Mouse (Mus musculus) hindbrain, postnatal 0 days (tissue): ENCODE data around the gene Hint1. TPM values are rescaled to one million over a fixed set of nuclear protein-coding genes. Genes with fewer than 3 reads are reported as not detected.

Source experiments
- ATAC-seq: fragments of 200-750 bp; cut with Nextera tagmentation; 2 replicates; pipeline ENCODE4 v1.8.0; 2017; ENCODE audit warnings: mild to moderate bottlenecking, moderate TSS enrichment, moderate library complexity
- DNase-seq: peaks from one replicate; pipeline ENCODE4 v3.0.0-alpha.2; 2015; ENCODE audit warnings: low spot score
- H3K27ac ChIP-seq: fragments of 300-500 bp; sonication (generic); 2 replicates; pipeline ENCODE4 v1.5.1; 2014; ENCODE audit warnings: mild to moderate bottlenecking
- H3K27me3 ChIP-seq: fragments of 300-500 bp; sonication (generic); 2 replicates; pipeline ENCODE4 v1.6.1; 2014; ENCODE audit warnings: low read length, mixed read lengths; ENCODE audit not compliant: insufficient read depth
- H3K36me3 ChIP-seq: fragments of 300-500 bp; sonication (generic); 2 replicates; pipeline ENCODE4 v1.6.1; 2014; ENCODE audit warnings: low read length, mixed read lengths; ENCODE audit not compliant: insufficient read depth
- H3K4me1 ChIP-seq: fragments of 300-500 bp; sonication (generic); 2 replicates; pipeline ENCODE4 v1.6.1; 2014; ENCODE audit warnings: antibody characterized with exemption, low read length, mixed read lengths; ENCODE audit not compliant: insufficient read depth
- H3K4me2 ChIP-seq: fragments of 300-500 bp; sonication (generic); 2 replicates; pipeline ENCODE4 v1.6.1; 2014; ENCODE audit warnings: low read depth, mild to moderate bottlenecking, low read length, moderate library complexity, mixed read lengths
- H3K4me3 ChIP-seq: fragments of 300-500 bp; sonication (generic); 2 replicates; pipeline ENCODE4 v1.5.1; 2014; ENCODE audit warnings: low read length
- H3K9ac ChIP-seq: fragments of 300-500 bp; sonication (generic); replicated peaks from 2 replicates; pipeline ENCODE4 v1.6.1; 2014; ENCODE audit warnings: mild to moderate bottlenecking, low read length, moderate library complexity, mixed read lengths
- H3K9me3 ChIP-seq: fragments of 300-500 bp; sonication (generic); 2 replicates; pipeline ENCODE4 v1.6.1; 2016; ENCODE audit warnings: low read length, mixed read lengths
- CTCF ChIP-seq: IDR thresholded peaks from 2 replicates; pipeline ENCODE4 v1.5.1; 2016; ENCODE audit warnings: antibody characterized with exemption, control low read depth, low read depth
- WGBS: fragments of 180-500 bp; shearing (Covaris S2); extraction: QIAGEN DNeasy Blood & Tissue Kit; methylation state at CpG from one replicate; pipeline ENCODE4 v1.1.7; 2014; 5-methylcytosine and 5-hydroxymethylcytosine counted together
- polyA plus RNA-seq: library from polyadenylated mRNA; unstranded; fragments of >200 nt; fragmentation: Nextera tagmentation; extraction: Ambion mirVana; gene quantifications from 2 replicates; pipeline ENCODE4 v1.2.1, GENCODE M21; 2015
- total RNA-seq: library from RNA; depleted of rRNA; stranded (reverse); fragments of >200 nt; gene quantifications from 2 replicates; pipeline ENCODE4 v1.2.3, GENCODE M21; 2014

Hint1 gene
- total and polyA plus RNA-seq, 2 experiments from 2014 or later = 521 to 1,077 TPM

GRCm38 (mm10) chr11:54861471-54862420 lies 4.4 kb upstream of the Hint1 start:
- DNase-seq (no peak), ATAC-seq (no peak)
- Histone ChIP-seq H3K36me3 (no peaks in the 10 kb centered on the region), H3K9me3 (no peaks in the 10 kb centered on the region), H3K4me3 (0 out of 2 replicates have a peak overlapping the region, but pooled peaks have one; percentile 57), H3K27me3 (no peaks in the 10 kb centered on the region), H3K4me2 (peak overlapping the region; percentile 90; the same call in 1 of the 2 replicates), H3K4me1 (no peaks in the 10 kb centered on the region; the same call in 1 of the 2 replicates), H3K27ac (no peak overlapping the region), H3K9ac (no peak overlapping the region)
- no peak for TF ChIP-seq CTCF
- WGBS = 91% methylated on average over 5 of the region's 5 CpGs

GRCm38 (mm10) chr11:54862621-54863520 lies 3.3 kb upstream of the Hint1 start:
- Histone ChIP-seq H3K4me3 (no peak overlapping the region), H3K4me2 (no peak overlapping the region), H3K27me3 (no peaks in the 10 kb centered on the region), H3K36me3 (no peaks in the 10 kb centered on the region), H3K27ac (no peak overlapping the region), H3K9me3 (no peaks in the 10 kb centered on the region), H3K9ac (no peak overlapping the region), H3K4me1 (no peaks in the 10 kb centered on the region; the same call in 1 of the 2 replicates)
- peak; percentile 84 for TF ChIP-seq CTCF
- WGBS = 44% methylated on average over 10 of the region's 10 CpGs
- DNase-seq (peak; percentile 83), ATAC-seq (no peak)

GRCm38 (mm10) chr11:54865330-54866085 lies 675 bp upstream of the Hint1 start:
- ATAC-seq (no peak), DNase-seq (no peak)
- no peaks in the 10 kb centered on the region for H3K27me3 ChIP-seq
- H3K4me2 ChIP-seq = peak overlapping the region; percentile 60
- H3K9me3 ChIP-seq = no peaks in the 10 kb centered on the region
- H3K4me1 ChIP-seq = no peaks in the 10 kb centered on the region; the same call in 1 of the 2 replicates
- TF ChIP-seq CTCF = no peak
- peak overlapping the region; percentile 83 for H3K4me3 ChIP-seq
- H3K9ac ChIP-seq = peak overlapping the region; percentile 96
- peaks cover 7% of the 10 kb centered on the region; the same call in 1 of the 2 replicates for H3K36me3 ChIP-seq
- WGBS = 79% methylated on average over 6 of the region's 6 CpGs
- H3K27ac ChIP-seq = peak overlapping the region; percentile 91; the same call in 1 of the 2 replicates

- peak overlapping the region; percentile 91; the same call in 1 of the 2 replicates for H3K27ac ChIP-seq
- no peaks in the 10 kb centered on the region for H3K27me3 ChIP-seq
- no peak for ATAC-seq
- H3K9me3 ChIP-seq = no peaks in the 10 kb centered on the region
- peak overlapping the region; percentile 83 for H3K4me3 ChIP-seq
- peaks cover 8% of the 10 kb centered on the region; the same call in 1 of the 2 replicates for H3K36me3 ChIP-seq
- TF ChIP-seq CTCF = no peak
- H3K4me2 ChIP-seq = peak overlapping the region; percentile 60
- H3K9ac ChIP-seq = peak overlapping the region; percentile 96
- under 1% methylated on average over 5 of the region's 5 CpGs for WGBS
- no peaks in the 10 kb centered on the region; the same call in 1 of the 2 replicates for H3K4me1 ChIP-seq
- no peak for DNase-seq
These were observed 834 bp downstream of the Hint1 start for GRCm38 (mm10) chr11:54867049-54867385.

- H3K36me3 ChIP-seq = peaks cover 8% of the 10 kb centered on the region; the same call in 1 of the 2 replicates
- WGBS = 98% methylated on average over 3 of the region's 3 CpGs
- H3K9me3 ChIP-seq = no peaks in the 10 kb centered on the region
- H3K4me3 ChIP-seq = peak overlapping the region; percentile 83; the same call in 1 of the 2 replicates
- no peak for TF ChIP-seq CTCF
- no peak overlapping the region for H3K27ac ChIP-seq
- H3K4me2 ChIP-seq = peak overlapping the region; percentile 60
- no peak for DNase-seq
- no peak for ATAC-seq
- H3K27me3 ChIP-seq = no peaks in the 10 kb centered on the region
- H3K4me1 ChIP-seq = no peaks in the 10 kb centered on the region; the same call in 1 of the 2 replicates
- H3K9ac ChIP-seq = peak overlapping the region; percentile 96; the same call in 1 of the 2 replicates
These were observed 1.8 kb downstream of the Hint1 start for GRCm38 (mm10) chr11:54867903-54868434.
